Mouse (Mus musculus) gastrocnemius, postnatal 25 days (tissue): ENCODE measurements around the gene Mettl23. TPM values are rescaled to one million over a fixed set of nuclear protein-coding genes. Genes with fewer than 3 reads are reported as not detected.
"Not testable (repeated sequence)": the region's sequence is repeated elsewhere in the genome, so short reads cannot be mapped to it uniquely, and the experiment has no call there.

Source experiments
- DNase-seq: peaks from one replicate; pipeline ENCODE4 v3.0.0; 2022
- total RNA-seq, 2 experiments: library from RNA; stranded (reverse); gene quantifications; 1 replicate in 1 of 2; 2 replicates in 1 of 2; pipeline ENCODE4 v1.2.3; 2021

Mettl23 gene
- total RNA-seq, 2 experiments from 2014 or later: 33.1 to 36.7 TPM

DNA sequence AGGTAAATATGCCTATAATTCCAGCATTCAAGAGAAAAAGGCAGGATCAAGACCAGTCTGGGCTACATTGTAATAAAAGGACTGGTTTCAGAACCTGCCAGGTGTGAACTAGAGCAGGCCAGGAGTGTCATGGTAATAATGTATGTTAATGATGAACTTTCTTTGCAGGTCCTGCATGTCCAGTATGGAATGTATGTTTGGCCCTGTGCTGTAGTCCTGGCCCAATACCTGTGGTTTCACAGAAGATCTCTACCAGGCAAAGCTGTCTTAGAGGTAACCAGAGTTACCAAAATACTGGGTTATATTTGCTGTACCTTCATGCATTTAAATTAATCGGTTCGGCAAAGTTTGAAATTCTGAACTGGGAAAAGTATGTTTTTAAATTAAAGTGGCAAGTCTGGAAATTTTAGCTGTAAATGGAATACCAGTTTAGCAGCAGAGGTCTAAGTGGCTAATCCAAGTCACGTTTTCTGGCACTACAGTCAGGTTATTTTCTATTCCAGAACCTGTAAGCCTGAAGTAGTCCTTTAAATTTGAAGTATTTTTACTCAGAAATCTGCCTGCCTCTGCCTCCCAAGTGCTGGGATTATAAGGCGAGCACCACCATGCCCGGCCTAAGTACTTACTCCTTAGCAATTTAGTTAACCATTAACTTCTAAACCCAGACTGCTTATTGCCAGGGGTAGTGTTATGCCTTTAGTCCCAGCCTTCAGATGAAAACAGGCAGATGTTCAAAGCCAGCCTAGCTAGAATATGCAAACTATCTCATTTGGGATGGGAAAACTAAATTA lies 5.2 kb downstream of the Mettl23 start:
- no peak for DNase-seq

DNA sequence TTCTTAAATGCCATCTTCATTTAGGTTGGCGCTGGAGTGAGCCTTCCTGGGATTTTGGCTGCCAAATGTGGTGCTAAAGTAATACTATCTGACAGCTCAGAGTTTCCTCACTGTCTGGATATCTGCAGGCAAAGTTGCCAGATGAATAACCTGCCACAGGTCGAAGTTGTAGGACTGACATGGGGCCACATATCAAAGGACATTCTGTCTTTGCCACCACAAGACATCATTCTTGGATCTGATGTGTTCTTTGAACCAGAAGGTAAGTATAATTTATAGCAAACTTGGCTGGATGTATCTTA lies 5.8 kb downstream of the Mettl23 start:
- not testable (repeated sequence) for DNase-seq

DNA sequence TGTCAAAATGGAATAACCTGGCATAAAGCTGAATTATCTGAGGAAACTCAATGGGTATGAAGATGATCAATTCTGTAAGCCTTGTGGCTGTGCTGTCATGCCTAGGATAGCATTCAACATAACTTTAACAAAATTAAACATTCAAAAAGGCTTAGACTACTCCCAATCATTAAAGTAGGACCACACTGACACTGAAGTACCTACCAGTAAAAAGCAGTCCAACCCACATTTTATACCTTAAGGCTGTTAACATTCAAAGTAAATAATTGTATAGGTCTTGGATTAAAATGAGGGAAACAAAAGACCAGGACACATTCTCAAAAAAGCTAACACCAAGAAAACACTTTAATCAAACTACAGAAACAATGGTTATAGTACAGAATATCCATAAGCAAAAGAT lies 6.5 kb downstream of the Mettl23 start:
- DNase-seq: no peak

DNA sequence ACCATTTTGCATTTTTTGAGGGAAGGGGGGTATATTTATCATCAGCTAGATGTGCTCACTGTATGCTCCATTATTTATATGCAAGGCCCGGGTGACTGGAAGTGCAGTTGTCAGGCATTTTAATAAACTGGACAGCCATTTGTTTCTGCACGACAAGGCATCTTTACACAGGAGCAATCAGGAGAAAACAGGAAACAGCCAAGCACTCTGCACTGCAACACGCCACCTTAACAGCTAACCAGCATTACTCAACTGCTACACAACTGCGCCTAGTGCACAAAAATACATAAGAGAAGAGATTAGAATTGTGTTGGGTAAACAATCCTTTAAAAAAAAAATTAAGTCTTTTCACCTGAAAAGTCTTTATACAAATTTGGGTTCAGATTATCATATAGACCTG lies 7.0 kb downstream of the Mettl23 start:
- DNase-seq: no peak

DNA sequence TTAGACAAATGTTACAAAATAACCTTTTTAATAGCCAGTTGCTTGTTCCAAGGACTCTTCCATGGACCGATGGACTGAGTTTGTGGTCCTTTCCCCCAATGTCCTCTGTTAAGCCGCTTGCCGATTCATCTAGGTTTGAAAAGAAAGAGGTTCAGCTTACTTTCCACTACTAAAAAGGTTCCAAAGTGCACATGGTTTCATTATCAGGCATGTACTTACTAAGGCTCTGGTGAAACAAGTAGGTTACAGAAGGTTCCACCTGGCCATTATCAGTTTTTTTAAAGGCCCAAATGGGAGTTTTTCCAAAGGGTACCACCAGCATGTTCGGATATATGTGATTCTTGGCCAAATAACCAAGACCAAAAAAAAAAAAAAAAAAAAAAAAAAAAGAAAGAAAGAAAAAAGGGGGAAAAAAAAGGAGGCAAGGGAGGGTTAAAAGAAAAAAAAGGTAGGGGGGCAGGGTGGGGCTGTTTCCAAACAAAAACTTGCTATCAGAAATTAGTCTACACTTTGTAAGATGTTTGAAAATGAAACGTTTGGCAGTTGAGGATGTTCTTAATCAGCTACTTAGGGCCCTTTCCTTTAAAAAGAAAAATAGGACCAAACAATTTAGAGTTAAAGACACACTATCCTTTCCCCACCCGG lies 7.9 kb downstream of the Mettl23 start:
- DNase-seq: no peak

DNA sequence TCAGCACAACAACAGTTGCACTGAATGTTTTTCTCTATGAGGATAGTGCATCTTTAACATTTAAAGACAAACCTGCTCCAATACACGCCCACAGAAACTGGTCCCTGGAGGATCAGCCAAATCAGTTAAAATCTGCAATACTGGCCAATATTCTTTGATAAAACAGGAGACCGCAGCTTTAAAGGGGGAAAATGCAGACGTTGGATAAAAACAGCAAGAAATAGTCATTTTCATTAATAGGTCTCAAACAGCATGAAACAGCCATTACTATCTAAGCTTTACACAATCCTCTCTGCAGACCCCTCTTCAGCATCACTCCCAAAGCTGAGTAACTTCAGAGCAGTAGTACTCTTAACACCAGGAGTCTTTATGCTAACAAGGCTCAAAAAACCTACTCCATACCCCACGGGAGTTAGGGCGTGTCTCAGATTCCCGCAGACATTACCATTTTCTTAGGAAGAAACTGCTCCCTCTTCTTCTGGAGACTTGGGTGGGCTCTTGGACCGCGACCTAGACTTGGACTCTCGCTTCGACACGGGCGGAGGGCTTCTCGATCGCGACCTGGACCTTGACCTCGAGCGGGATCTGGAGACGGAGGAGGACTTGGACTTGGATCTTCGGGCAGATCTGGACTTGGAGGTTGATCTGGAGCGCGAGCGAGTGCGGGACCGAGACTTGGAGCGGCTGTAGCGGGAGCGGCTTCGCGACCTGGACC lies 8.7 kb downstream of the Mettl23 start:
- no peak for DNase-seq

DNA sequence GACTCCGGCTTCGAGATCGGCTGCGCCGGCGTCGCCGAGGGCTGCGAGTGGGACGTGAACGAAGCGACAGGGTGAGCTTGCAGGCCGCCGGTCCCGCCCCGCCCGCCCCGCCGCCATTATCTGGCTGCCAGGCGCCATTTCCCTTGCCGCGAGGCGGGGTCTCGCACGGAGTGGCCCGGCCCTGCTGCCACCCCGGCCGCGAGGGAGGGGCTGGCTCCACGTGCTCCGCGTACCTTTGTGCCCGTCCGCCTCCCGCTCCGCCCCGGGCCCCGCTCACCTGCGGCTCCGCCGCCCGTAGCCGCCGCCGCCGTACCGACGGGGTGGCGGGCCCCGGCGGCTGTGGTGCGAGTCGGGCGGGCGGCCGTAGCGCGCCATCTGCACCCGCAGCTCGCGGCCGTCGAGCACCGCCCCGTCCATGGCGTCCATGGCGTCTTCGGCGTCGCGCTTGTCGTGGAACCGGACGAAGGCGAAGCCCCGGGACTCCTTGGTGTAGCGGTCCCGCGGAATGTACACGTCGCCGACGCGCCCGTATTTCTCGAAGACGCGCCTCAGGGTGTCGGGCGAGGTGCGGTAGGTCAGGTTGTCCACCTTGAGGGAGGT lies 9.3 kb downstream of the Mettl23 start, which contains the start of gene Mfsd11:
Gene Mfsd11 (plus strand): TSS at position 150 of the 600 bp plus-strand sequence.
- peak; percentile 80 for DNase-seq

DNA sequence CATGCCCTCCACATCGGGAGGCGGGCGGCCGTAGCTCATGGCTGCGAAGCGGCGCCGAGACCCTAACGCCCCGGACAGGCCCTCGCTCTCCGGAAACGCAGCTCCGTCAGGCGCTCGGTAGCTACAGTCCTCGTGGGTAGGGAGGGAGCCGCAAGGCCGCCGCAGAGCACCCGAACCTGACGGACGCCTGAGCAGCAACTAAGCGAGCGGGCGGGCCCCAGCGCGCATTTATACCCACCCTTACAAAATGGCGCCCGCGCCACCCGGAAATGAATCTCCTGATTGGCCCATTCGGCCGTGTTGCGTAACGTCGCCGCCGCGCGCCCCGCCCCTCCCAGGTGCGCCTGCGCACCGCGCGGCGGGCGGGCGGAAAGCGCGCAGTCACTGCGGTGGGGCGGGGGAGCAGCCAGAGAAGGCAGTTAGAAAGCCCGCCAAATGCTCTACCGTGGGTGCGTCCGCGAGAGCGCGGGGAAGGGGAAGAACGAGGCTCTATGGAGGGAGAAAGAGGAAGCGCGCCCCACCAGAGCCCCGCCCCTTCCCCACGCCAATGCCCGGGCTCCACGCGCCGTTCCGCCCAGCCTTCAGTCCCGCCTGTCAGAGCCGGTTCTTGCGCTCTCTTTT lies 9.9 kb downstream of the Mettl23 start, which contains the start of gene Srsf2:
Gene Srsf2 (minus strand): TSS at position 204 of the 621 bp plus-strand sequence.
- peak; percentile 95 for DNase-seq

DNA sequence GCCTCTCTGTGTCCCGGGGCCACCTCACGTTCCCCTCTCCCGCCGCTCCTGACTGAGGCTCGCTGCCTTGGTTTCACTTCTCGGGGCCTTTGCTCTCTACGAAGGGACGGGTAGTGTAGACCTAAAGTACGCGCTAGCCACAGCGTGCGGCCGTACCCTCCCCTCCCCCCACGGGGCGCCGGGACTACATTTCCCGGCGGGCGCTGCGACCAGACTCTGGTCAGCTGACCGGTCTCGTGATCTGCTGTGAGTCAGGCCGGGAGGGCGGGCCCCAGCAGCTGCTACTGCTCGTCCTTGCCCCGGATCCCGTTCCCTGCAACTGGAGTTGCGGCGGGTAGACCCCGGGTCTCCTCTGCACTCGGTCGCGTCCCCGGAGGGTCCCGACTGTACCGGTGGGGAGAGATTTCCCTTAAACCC lies 10.4 kb downstream of the Mettl23 start:
- peak; percentile 97 for DNase-seq

DNA sequence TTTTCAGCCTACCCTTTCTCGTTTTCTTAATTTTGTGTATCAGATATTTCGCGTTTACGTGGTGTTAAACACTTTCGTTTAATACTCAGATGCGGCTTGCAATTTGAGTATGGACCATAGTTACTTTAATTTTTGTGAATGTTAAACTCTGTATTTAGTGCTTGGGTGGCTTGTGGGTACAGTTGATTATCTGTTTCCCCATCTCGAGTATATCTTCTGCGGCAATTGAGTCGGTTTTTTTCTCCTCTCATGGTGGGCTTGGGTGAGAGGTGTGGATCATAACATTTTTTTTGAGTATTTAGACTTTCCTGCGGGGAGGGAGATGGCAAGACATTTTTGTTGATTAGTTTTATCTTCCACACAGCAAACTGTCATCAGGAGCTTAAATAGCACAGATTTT lies 11.2 kb downstream of the Mettl23 start:
- DNase-seq: no peak

DNA sequence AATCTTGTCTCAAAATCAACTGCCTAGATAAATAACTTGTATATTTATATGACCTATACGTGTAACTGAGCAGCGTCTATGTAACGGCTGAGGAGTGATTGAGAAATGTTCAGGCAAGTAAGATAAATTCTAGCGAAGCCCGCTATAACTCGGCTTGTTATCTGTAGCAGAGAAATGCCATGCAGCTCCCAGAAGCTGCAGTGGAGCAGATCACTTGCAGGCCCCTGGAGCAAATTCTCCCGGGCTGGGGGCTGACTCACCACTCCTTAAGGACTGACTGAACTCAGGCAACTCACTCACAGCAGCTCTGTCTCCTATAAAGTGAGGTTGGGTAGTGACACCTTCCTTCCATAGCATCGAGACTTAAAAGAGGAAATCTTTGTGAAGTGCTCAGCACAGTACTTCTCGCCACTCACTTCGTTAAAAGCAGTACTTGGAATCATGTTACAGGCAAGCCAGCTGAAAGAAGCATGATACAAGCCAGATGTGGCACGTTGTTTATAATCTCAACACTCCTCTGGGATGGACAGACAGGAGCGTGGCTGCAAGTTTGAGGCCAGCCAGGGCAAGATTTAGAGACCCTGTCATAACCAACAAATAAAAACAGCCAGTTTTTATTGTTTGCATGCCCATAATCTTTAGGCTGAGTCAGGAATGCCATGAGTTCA lies 14.2 kb downstream of the Mettl23 start:
- DNase-seq: no peak

DNA sequence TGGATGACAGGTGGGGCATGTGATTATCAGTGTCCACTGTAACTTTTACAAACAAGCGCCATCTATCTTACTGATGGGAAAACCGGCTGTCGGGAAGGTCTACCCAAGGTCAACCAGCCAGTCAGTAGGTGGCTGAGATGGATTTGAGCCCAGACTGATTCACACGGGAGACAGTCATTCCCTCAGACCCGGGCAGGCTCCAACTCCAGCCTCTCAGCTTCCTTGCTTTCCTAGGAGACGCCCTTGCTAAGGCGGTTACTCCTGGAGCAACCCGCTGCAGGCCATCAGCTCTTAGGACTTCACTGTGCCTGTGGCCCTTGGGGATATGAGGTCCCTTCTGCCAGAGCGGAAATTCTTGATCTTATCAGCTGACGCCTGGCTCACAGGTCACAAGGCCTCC lies 21.4 kb downstream of the Mettl23 start:
- DNase-seq: no peak

DNA sequence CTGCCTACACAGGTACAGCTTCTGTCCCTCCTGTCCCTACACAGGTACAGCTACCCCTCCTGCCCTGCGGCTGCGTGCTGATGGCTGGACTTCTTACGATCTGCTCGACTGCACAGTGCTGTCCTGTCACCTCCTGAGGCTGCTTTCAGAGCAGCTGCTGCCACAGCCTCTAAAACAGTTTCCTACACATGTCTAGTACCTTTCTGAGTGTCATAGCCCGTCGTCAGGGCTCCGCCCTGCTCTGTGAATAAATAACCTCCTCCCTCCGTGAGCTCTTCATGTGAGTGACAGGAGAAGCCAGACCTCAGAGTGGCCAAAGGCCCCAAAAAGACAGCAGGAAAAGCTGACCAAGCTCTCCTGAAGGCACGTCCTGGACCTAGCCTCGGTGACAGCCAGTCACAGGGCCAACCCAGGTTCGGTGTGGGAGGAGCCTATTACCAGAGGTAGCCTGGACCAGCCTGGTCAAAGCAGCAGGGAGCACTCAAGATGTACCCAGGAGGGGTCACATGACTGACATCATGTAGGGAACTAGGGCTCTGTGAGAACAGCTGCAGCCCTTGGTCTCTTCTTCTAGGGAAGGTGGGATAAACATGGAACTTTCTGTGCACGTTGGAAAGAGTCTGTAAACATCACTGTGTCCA lies 23.0 kb downstream of the Mettl23 start:
- DNase-seq: no peak

DNA sequence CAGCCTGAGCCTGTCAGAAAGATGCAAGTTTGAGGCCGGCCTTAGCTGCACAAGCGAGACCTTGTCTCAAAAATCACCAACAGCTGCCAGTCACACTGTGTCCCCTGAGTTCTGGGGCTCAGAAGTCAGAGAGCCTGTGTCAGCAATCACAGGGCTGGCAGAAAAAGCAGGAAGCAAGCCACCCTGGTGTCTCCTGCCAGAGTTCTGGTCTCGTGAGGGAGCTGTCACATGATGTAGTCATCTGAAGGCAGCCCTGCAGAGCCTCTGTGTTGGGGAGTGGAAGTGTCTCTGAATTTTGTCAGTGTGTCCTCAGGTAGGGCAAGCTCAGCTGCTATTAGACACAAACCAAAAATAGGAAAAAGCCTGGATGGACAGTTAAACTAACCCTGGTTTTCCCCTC lies 25.1 kb downstream of the Mettl23 start:
- DNase-seq: peak; percentile 71

DNA sequence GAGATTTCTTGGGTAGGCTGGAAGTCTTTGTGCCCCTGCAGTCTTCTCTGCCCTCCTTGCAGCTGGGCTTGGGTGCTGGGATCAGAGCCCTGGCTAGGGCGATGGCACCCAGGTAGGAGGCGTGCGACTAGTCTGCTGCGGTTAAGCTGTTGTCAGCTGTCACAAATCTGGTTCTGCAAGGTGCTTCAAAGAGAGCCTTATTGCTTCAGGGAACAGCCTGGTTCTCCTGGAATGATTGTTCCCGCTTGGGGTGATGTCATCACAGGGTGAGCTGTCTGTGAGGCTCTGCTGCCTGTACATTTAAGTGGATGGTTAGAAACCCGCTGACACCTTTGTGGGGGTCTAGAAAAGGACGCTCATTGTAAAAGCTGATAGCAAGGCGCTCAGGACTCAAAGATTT lies 26.1 kb downstream of the Mettl23 start:
- DNase-seq: no peak

DNA sequence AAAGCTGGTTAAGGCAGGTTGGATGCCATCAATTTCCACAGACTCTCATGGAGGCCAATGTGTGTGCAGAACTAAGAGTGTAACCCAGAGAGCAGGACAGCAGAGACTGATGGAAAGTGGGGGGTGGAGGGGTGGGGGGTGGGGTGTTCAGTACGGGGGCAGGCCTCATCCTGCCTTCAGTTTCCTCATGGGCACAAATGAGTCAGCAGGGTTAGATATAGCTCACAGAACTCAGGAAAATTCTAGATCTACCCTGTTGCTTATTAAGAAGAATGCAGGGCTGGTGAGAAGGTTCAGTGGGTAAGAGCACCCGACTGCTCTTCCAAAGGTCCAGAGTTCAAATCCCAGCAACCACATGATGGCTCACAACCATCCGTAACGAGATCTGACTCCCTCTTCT lies 26.6 kb downstream of the Mettl23 start:
- no peak for DNase-seq

DNA sequence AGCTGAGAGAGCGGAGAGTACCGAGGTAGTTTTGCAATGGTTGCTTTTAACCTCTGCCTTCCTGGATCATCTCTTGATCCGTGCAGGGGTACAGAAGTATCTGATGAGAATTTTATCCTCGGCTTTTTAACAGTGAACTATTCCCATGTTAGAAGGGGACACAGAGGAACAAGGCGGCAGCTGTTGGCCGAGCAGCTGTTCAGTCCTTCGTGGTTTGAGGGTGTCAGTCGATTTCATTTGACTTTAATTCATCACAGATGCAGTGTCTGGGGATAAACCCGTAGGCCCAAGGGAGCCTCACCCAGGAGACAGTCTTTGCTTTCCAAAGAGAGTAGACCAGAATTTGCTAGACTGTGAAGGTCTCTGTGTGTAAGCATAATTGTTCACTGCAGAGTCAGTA lies 28.5 kb downstream of the Mettl23 start:
- DNase-seq: no peak

DNA sequence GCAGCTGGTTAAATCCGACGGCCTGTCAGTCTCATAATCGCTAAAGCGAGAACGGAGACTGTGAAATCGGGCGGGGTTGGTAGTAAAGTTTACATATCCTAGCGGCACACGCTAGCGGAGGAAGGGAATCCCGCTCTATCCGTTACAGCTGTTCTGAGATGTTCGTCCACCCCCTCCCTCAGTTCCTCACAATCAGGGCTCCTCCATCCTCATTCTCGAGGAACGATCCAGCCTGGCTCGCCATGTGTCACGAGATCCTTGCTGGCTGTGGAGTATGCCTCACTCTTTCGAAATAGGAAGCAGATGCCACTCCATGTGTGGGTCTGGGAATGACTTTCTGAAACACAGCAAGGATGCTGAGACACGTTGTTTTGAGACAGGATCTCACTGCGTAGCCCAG lies 30.9 kb downstream of the Mettl23 start:
- DNase-seq: no peak

DNA sequence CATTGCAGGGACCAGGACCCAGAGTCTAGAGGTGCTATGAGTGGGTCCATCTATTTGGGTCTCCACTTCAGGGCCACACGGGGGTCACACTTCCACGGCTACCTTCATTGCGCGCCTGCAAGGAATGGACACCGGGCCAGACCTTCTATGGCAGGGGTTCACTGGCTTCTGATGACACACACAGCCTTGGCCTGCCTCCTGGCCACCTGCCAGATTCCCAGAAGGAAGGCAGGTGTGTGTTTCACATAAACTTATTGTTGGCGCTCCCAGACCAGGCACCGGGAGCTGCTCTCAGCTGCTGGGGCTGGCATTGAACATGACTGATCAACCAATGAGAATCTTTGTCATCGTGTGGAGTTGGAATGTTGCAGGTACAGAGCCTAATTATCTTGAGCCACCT lies 35.4 kb downstream of the Mettl23 start:
- no peak for DNase-seq

DNA sequence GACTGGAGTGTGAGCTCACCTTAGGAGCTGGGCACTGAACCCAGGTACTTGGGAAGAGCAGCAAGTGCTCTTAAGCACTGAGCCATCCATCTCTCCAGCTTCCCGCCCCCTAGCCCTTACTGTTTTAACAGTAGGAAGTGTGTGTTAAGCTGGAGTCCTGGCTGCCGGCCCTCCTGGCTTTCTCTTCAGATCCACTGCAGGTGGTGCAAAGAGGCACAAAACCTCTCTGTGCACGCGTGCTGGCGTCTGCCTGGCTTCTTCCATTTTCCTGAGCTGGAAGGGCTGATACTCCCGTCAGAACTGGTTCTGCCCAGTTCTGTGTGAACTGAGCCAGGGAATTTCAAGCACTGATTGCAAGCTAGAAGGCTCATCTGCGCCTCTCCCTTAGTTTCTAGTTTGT lies 37.8 kb downstream of the Mettl23 start:
- DNase-seq: no peak

DNA sequence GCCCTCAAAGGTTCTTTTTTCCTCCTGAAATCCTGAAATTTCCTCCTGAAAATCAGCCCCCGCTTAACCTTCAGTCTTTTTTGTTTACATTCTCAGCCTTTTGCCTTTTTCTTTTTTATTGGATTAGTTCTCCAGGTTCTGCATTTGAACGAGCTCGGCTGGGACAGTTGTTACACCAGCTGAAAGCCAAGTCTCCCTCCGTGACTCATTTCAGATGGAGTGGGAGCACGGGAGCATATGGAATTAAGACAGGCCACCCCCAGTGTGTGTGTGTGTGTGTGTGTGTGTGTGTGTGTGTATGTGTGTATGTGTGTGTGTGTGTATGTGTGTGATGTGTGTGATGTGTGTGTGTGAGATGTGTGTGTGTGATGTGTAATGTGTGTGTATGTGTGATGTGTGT lies 38.4 kb downstream of the Mettl23 start:
- DNase-seq: no peak
